Mouse (Mus musculus): ENCODE data around the gene Ifna16.

DNA sequence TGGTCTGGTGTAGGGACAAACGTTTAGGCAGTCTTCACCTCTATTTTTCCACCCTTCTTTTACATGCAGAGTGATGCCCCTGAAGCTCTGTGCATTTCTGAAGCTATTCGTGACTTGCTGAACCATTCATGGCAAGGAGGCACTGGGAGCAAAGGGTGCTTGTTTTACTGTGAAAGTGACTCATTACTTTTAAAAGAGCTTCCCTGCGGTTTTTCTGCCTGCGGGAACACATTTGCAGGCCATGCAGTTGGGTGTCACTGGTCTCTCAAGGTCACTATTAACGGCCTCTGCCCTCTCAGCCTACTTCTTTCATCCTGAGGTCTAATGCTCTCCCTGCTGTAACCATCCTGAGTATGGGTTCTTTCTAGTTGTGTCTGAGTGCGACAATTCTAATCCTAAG, 20.4 kb upstream of the Ifna16 start:
- TF ChIP-seq POLR2A (IDR thresholded peaks at IDR 0.05; ENCODE audit: control insufficient read depth, extremely low read depth, insufficient read depth, low read length, poor library complexity) (no peak), CTCF (IDR thresholded peaks at IDR 0.05; ENCODE audit: borderline replicate concordance, control insufficient read depth, extremely low read depth, insufficient read depth, low read length, poor library complexity) (no peak)
